Mouse (Mus musculus) liver, adult 2 months (tissue): ENCODE measurements at regions not wholly inside any gene's neighbourhood (a gene's known extent, or its start where the extent isn't known, plus 50 kb on each side); places are given as distances from the start of the nearest gene placed in this dataset.

Source experiments
- CTCF ChIP-seq: fragments of 200-500 bp; IDR thresholded peaks from 2 replicates; pipeline ENCODE4 v1.5.1; 2011; ENCODE audit warnings: low read depth, low read length, control low read depth
- POLR2A ChIP-seq: fragments of 200-500 bp; IDR thresholded peaks from 2 replicates; pipeline ENCODE4 v1.6.1; 2011; ENCODE audit warnings: low read length, control low read depth; ENCODE audit not compliant: insufficient read depth; ENCODE audit errors: extremely low read depth

DNA sequence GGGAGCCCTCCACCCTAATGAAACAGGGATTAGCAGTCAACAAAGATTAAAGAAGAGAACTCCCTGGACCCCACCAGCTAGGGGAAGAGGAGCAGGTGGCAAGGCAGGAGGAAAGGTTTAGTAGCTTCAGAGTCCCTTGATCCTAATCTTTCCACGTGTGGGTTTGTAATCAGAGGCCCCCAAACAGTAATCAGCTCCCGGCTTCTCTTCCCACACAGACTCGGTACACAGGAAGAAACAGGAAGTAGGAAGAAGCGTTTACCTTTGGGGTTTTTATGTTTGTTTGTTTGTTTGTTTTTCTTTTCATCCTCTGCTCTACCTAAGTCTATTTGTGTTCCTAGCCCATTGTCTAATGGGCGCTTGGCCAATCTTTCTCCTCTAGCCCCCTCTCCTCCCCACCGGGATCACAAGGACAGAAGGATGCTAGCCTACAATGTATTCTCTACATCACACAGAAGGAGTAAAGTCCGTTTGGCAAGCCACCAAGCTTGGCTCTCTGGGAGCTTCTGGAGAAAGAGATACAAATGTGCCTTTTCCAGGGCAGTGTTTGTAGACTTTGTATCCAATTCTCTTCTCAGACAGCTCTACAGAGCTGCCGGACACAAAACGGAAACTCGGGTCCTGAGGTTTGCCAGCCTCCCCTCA is 226.5 kb upstream of the Jarid2 start:
- no peak for TF ChIP-seq CTCF
- no peak for TF ChIP-seq POLR2A
